Mouse (Mus musculus): ENCODE data around the gene Ano10. TPM values are rescaled to one million over a fixed set of nuclear protein-coding genes. Genes with fewer than 3 reads are reported as not detected.

Ano10 gene
- polyA plus RNA-seq, 1 experiment: 63.6 TPM

DNA sequence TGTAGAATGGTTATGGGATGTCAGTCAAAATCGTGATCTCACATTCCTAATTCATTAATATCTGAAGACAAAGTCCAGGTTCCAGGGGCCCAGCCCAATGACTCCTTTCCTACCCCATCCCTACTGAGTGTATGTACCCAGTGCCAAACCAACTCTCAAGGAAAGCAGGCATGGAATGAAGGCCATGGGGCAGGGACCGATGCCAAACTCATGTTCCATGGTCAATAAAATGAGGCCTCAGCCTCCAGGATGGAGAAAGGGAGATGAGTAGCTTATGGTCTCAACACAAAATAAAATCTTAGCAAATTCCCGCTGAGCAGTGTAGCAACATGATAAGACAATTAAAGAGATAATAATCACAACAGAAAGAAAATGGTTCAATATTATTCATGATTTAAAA, 39.8 kb downstream of the Ano10 start:
- TF ChIP-seq POLR2A (IDR thresholded peaks at IDR 0.05; ENCODE audit: low read depth, low read length): no peak
- TF ChIP-seq CTCF (IDR thresholded peaks at IDR 0.05; ENCODE audit: borderline replicate concordance, insufficient read depth, low read length): no peak

DNA sequence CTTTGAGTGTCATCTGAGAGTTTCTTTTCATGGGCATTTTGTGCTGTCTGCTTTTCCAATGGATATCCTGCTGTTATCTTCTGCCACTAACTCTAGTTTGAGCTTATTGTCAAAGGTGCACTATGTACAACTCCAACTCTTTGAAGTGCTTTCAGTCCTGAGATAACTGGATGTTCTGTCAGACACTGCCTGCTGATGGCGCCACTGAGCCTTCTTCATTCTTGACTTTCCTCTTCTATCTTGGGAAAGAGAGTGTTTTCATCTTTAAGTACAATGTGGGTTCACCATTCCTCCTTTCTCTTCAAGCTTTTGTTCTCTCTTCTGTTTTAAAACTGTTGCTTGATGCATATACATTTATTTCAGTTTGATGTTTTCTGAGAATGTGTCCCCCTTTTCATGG, 42.1 kb downstream of the Ano10 start:
- Histone ChIP-seq H3K27ac (ENCODE audit: insufficient read depth, low read length) (no peak overlapping the region), H3K4me1 (ENCODE audit: control insufficient read depth, insufficient read depth, low read length) (peaks cover 3% of the 10 kb centered on the region; the same call in 1 of the 2 replicates), H3K4me3 (ENCODE audit: insufficient read depth, low read length) (no peak overlapping the region)
- TF ChIP-seq POLR2A (IDR thresholded peaks at IDR 0.05; ENCODE audit: low read depth, low read length): no peak
- no peak for TF ChIP-seq CTCF (IDR thresholded peaks at IDR 0.05; ENCODE audit: borderline replicate concordance, insufficient read depth, low read length)

More for the DNA sequence above, 39.8 kb downstream of the Ano10 start:
- Histone ChIP-seq H3K27ac (ENCODE audit: insufficient read depth, low read length) (no peak overlapping the region), H3K4me1 (ENCODE audit: control insufficient read depth, insufficient read depth, low read length) (no peaks in the 10 kb centered on the region; the same call in 1 of the 2 replicates), H3K4me3 (ENCODE audit: insufficient read depth, low read length) (no peak overlapping the region)

DNA sequence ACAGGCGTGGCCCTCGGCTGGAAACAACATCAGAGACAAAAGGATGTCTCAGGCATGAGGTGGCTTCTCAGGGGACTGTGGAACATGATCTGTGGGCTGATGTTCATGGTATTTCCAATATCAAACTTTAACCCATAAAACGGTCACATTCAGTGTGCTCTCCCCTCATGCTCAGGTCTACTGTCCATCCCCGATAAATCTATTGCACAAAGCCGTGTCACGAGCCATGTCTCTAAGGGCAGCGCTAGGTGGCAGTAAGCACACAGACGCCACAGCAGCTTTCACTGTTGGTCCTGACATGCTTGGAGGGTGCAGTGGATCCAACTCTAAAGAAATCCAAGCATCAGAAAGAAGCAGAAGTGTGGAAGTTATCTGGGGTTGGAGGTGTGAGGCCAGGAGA, 46.1 kb downstream of the Ano10 start:
- TF ChIP-seq CTCF (IDR thresholded peaks at IDR 0.05; ENCODE audit: borderline replicate concordance, insufficient read depth, low read length) (peak; percentile 91), POLR2A (IDR thresholded peaks at IDR 0.05; ENCODE audit: low read depth, low read length) (no peak)
- H3K27ac ChIP-seq (ENCODE audit: insufficient read depth, low read length): no peak overlapping the region
- H3K4me1 ChIP-seq (ENCODE audit: control insufficient read depth, insufficient read depth, low read length): peaks cover 3% of the 10 kb centered on the region; the same call in 1 of the 2 replicates
- H3K4me3 ChIP-seq (ENCODE audit: insufficient read depth, low read length): no peak overlapping the region

DNA sequence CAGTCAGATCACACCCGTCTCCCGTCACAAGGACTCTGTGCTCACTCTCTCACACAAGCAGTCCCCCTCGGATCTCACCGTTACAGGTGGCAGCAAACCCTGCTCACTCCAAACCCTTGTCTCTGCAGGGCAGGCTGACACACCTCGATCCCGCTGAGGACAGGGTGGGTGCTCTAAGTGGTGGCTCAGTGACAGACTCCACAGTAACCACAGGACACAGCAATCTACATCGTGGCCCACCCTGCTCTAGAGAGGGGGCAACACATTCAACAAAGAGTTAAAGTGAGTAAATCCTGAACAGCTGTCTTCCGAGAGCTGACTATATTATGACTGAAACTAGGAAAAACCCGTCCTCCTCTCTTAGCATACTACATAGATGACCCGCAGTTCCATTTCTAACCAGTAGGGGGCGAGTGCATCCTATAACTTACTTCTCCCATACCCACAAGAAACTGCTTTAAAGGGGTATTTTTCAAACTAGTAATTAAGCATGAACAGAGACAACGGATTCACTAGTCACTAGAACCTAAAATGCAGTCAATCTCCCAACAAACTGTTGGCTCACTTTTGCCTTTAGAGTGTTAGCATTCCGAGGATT, 46.7 kb downstream of the Ano10 start:
- H3K4me1 ChIP-seq (ENCODE audit: control insufficient read depth, insufficient read depth, low read length): peaks cover 3% of the 10 kb centered on the region; the same call in 1 of the 2 replicates
- no peak overlapping the region for H3K4me3 ChIP-seq (ENCODE audit: insufficient read depth, low read length)

DNA sequence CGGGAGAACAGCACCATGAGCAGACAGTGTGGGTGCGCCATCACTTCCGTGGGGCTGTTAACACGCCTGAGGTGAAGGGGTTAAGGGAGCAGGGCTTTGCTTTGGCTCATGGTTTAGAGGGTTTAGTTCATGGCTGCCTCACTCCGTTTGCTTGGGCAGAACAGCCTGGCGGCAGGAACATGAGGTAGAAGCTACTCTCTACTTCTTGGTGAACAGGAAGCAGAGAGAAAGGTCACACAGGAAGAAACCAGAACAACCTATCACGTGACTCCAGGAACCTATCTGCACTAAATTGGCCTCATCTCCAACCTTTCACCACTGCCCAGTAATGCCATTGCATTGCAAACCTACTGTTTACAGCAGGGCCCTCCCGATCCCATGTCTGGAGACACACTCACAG, 48.3 kb downstream of the Ano10 start:
- no peak overlapping the region for H3K27ac ChIP-seq (ENCODE audit: insufficient read depth, low read length)
- no peak for TF ChIP-seq POLR2A (IDR thresholded peaks at IDR 0.05; ENCODE audit: low read depth, low read length)
- no peak for TF ChIP-seq CTCF (IDR thresholded peaks at IDR 0.05; ENCODE audit: borderline replicate concordance, insufficient read depth, low read length)
- peaks cover 4% of the 10 kb centered on the region; the same call in 1 of the 2 replicates for H3K4me1 ChIP-seq (ENCODE audit: control insufficient read depth, insufficient read depth, low read length)

More for the DNA sequence above, 46.7 kb downstream of the Ano10 start:
- TF ChIP-seq POLR2A (IDR thresholded peaks at IDR 0.05; ENCODE audit: low read depth, low read length) (no peak), CTCF (IDR thresholded peaks at IDR 0.05; ENCODE audit: borderline replicate concordance, insufficient read depth, low read length) (no peak)
- H3K27ac ChIP-seq (ENCODE audit: insufficient read depth, low read length): no peak overlapping the region

DNA sequence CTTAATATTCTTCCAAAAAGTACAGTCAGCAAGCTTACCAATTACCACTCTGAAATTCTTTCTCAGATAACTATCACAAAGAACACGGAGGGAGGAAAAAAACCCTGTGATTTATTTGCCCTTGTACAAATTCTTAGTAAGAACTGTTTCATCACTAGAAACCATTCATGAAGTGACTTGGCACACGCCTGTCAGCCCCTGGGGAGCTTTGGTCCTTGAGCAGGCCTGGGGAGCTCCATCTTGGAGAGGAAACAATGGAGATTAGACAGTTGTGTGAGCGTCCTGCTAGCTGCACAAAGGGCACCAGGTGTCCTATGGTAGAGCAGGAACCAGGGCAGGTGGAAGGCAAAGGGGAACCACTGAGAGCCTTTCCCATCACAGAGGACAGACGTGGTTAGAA, 48.8 kb downstream of the Ano10 start:
- H3K4me3 ChIP-seq (ENCODE audit: insufficient read depth, low read length): no peak overlapping the region
- H3K27ac ChIP-seq (ENCODE audit: insufficient read depth, low read length): no peak overlapping the region
- TF ChIP-seq POLR2A (IDR thresholded peaks at IDR 0.05; ENCODE audit: low read depth, low read length): no peak
- TF ChIP-seq CTCF (IDR thresholded peaks at IDR 0.05; ENCODE audit: borderline replicate concordance, insufficient read depth, low read length): no peak
- peaks cover 5% of the 10 kb centered on the region; the same call in 1 of the 2 replicates for H3K4me1 ChIP-seq (ENCODE audit: control insufficient read depth, insufficient read depth, low read length)

More for the DNA sequence above, 48.3 kb downstream of the Ano10 start:
- no peak overlapping the region for H3K4me3 ChIP-seq (ENCODE audit: insufficient read depth, low read length)

DNA sequence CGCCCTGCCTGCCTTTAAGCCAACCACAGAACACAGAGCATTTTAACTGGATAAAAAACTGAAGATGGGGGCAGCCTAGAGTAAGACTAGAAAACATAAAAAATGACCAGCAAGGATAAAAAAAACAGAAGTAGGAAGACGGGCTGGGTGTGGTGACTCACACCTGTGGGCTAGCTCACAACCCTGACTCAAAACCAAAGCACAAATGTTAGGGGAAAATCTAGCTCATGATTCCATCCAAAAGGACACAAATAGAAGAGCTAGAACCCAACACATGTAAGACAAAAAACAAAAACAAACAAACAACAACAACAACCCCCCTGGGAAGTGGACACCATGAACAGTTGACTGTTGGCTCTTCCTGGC, 49.4 kb downstream of the Ano10 start:
- Histone ChIP-seq H3K4me1 (ENCODE audit: control insufficient read depth, insufficient read depth, low read length) (peaks cover 5% of the 10 kb centered on the region; the same call in 1 of the 2 replicates), H3K27ac (ENCODE audit: insufficient read depth, low read length) (no peak overlapping the region), H3K4me3 (ENCODE audit: insufficient read depth, low read length) (no peak overlapping the region)
- no peak for TF ChIP-seq POLR2A (IDR thresholded peaks at IDR 0.05; ENCODE audit: low read depth, low read length)
- TF ChIP-seq CTCF (IDR thresholded peaks at IDR 0.05; ENCODE audit: borderline replicate concordance, insufficient read depth, low read length): no peak

DNA sequence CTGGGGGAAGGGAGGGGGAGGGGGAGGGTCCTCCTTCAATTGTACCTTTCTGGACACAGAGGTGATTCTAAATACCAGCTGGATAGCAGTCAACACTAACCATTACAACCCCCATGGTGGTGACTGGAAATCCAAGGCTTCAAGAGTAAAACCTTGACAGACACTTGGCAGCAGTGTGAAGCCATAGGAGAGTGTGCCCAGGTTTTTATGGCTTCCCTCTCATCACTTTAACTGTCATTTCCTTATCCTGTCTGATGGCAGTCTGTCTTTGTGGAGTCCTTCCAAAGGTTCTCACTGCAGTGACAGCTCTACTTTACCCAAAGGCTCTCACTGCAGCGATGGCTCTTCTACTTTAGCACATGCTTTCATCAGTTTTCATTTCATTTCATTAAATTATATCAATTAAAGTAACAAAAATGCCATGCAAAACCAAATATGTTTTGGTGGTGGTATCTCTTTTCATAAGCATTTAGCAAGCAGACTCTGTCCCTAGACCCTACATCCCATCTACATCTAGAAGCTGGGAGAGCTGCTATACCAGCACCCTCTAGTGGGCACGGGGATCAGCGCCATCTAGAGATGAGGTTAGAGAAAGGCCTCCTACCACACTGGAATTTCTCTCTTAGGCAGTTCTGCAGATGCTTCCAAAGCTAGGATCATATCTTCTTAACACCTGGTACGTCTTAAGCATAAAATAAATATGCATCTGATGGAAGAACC, 50.0 kb downstream of the Ano10 start:
- Histone ChIP-seq H3K4me3 (ENCODE audit: insufficient read depth, low read length) (no peak overlapping the region), H3K4me1 (ENCODE audit: control insufficient read depth, insufficient read depth, low read length) (peaks cover 5% of the 10 kb centered on the region; the same call in 1 of the 2 replicates), H3K27ac (ENCODE audit: insufficient read depth, low read length) (no peak overlapping the region)
- TF ChIP-seq CTCF (IDR thresholded peaks at IDR 0.05; ENCODE audit: borderline replicate concordance, insufficient read depth, low read length): peak; percentile 57; the same call in 1 of the 2 replicates
- TF ChIP-seq POLR2A (IDR thresholded peaks at IDR 0.05; ENCODE audit: low read depth, low read length): no peak

DNA sequence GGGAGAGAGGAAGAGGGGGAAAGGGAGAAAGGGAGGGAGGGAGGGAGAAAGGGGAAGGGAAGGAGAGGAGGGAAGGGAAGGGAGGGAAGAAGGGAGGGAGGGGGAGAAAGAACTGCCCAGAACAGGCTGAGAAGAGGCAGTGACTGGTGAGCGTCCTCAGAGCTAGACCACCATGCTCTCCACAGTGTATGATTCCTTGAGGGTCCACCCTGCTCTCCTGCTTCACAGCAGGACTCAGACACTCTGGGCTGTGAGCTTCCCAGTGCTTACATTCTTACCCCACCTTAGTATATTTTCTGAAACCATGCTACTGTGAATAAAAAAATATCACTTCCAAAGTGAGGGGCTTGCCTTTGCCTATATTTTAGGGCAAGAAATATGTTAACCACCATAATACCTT, 50.9 kb downstream of the Ano10 start:
- TF ChIP-seq CTCF (IDR thresholded peaks at IDR 0.05; ENCODE audit: borderline replicate concordance, insufficient read depth, low read length) (no peak), POLR2A (IDR thresholded peaks at IDR 0.05; ENCODE audit: low read depth, low read length) (no peak)
- Histone ChIP-seq H3K4me1 (ENCODE audit: control insufficient read depth, insufficient read depth, low read length) (peaks cover 5% of the 10 kb centered on the region; the same call in 1 of the 2 replicates), H3K4me3 (ENCODE audit: insufficient read depth, low read length) (no peak overlapping the region), H3K27ac (ENCODE audit: insufficient read depth, low read length) (no peak overlapping the region)

DNA sequence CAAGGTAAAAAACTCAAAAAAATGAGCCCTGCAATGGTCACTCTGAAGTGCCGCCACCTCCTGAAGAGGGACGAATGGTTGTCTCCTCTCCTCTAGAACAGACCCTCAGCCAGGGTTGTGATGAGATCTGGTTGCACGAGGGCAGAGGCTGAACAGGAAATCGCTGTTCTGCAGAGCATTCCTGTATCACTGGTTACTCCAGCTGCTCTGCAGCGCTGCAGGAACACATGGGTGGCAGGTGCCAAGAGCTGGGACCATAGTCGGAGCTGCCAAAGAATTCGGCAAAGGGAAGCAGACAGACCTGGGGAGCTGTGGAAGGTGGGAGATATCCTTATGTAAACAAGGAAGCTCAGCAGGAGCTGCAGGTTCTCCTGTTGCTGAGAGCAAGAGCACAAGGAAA, 51.4 kb downstream of the Ano10 start:
- TF ChIP-seq CTCF (IDR thresholded peaks at IDR 0.05; ENCODE audit: borderline replicate concordance, insufficient read depth, low read length): no peak
- no peak for TF ChIP-seq POLR2A (IDR thresholded peaks at IDR 0.05; ENCODE audit: low read depth, low read length)
- Histone ChIP-seq H3K4me3 (ENCODE audit: insufficient read depth, low read length) (no peak overlapping the region), H3K4me1 (ENCODE audit: control insufficient read depth, insufficient read depth, low read length) (peaks cover 2% of the 10 kb centered on the region; the same call in 1 of the 2 replicates), H3K27ac (ENCODE audit: insufficient read depth, low read length) (no peak overlapping the region)

Data from embryonic fibroblast, embryonic 13.5 days (primary cell).